Mouse (Mus musculus): Measurements from ENCODE around the gene Zfp276. TPM values are rescaled to one million over a fixed set of nuclear protein-coding genes. Genes with fewer than 3 reads are reported as not detected.
"Not testable (repeated sequence)": the region's sequence is repeated elsewhere in the genome, so short reads cannot be mapped to it uniquely, and the experiment has no call there.

Zfp276 gene
- polyA plus RNA-seq, 1 experiment: 12.1 TPM

DNA sequence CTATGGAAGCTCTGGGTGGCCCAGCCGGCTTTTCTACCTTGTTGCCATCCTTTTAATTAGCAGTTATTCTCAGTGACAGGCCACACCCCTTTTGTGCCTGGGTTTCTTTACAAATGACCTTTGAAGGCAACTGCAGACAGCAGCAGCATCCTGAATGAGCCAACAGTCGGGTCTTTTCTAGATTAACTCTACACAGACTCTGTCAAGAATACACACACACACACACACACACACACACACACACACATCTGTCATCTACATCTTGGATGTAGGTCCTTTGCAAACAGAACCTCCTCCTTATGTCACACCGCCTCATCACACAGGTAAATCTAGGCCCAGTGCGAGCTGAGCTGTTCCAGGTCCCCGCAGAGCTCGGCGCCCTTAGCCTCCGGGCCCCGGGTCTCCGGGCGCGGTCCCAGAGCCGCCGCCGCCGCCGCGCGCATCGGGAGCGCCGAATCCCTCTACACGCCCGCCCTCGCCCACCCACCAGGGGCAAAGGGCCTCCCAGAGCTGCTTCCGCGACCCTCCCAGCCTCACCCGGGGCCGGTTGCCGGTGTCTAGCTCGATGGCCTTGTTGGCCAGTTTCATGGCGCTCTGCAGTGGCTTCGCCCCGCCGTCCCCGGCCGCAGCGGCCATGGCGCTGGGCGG, 420 bp upstream of the Zfp276 start:
- H3K4me3 ChIP-seq: peak overlapping the region; percentile 58
- peak overlapping the region; percentile 60 for H3ac ChIP-seq (ENCODE audit: control insufficient read depth, insufficient read length)
- H3K27me3 ChIP-seq (ENCODE audit: control insufficient read depth, insufficient read depth, insufficient read length): no peaks in the 10 kb centered on the region
- H3K79me2 ChIP-seq (ENCODE audit: control insufficient read depth, insufficient read depth): peaks cover 23% of the 10 kb centered on the region
- no peaks in the 10 kb centered on the region for H3K36me3 ChIP-seq (ENCODE audit: control insufficient read depth, insufficient read depth)
- no peak for TF ChIP-seq REST (IDR thresholded peaks at IDR 0.05; ENCODE audit: insufficient read depth, insufficient read length)
- peak; percentile 62 for TF ChIP-seq POLR2A (IDR thresholded peaks at IDR 0.05; ENCODE audit: insufficient read length, low read depth)
- no peak for TF ChIP-seq MYOD1 (IDR thresholded peaks at IDR 0.05; ENCODE audit: control insufficient read depth in 1 of 3, insufficient read length in 2 of 3, low read depth in 2 of 3)
- peak overlapping the region; percentile 76 for H3K4me2 ChIP-seq (ENCODE audit: low read depth)

DNA sequence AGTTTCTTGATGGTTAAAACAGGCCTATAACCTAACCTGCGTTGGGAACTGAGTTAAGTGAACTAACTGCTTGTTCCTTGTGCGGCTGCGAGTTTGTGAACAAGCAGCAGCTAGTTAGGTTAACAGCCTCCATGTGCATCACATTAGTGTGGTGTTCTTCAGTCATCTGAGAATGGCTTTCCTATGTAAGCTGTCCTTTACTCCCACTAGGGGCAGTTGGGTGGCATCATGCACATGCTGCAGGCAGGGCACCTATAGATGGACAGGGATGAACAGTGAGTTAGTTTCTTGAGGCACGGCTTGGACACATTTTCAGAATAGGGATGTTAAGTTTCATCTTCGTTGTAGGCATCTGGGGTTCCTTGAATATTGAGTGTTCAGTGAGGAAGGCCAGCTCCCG, 1.2 kb downstream of the Zfp276 start:
- peaks cover 9% of the 10 kb centered on the region for H3K36me3 ChIP-seq (ENCODE audit: control insufficient read depth, insufficient read depth)

DNA sequence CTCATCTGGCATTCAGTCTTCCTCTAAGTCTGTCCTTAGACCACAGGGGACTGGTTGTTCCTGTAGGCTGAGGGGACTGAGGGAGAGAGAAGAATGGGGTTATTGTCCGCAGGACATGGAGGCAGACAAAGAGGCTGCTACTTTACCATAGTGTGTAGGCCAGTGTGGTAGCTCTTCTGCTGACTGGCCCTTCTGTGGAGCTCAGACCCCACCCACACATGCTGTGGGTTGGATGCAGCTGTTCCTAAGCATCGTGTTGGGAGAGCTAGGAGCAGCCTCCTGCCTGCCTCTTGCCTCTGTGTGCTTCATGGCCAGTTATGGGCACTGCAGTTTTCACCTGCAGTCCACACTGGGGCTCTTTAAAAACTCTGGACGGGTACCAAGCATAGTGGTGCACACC, 3.1 kb downstream of the Zfp276 start:
- H3K36me3 ChIP-seq (ENCODE audit: control insufficient read depth, insufficient read depth): peaks cover 13% of the 10 kb centered on the region
- H3K79me2 ChIP-seq (ENCODE audit: control insufficient read depth, insufficient read depth): peaks cover 23% of the 10 kb centered on the region
- TF ChIP-seq SRF (IDR thresholded peaks at IDR 0.05; ENCODE audit: control insufficient read depth, insufficient read length, low read depth): peak; percentile 60
- TF ChIP-seq E2F4 (IDR thresholded peaks at IDR 0.05; ENCODE audit: insufficient read depth): no peak
- peak; percentile 6 for TF ChIP-seq TCF12 (IDR thresholded peaks at IDR 0.05; ENCODE audit: insufficient read depth, poor library complexity, severe bottlenecking)
- TF ChIP-seq MYOG (IDR thresholded peaks at IDR 0.05; ENCODE audit: control insufficient read depth in 1 of 3, insufficient read depth in 1 of 3, insufficient read length in 2 of 3, low read depth in 2 of 3): peak; percentile 13 to 91 (median 42)
- TF ChIP-seq CEBPB (IDR thresholded peaks at IDR 0.05; ENCODE audit: insufficient read depth, poor library complexity, severe bottlenecking): no peak
- no peak for TF ChIP-seq USF1 (IDR thresholded peaks at IDR 0.05; ENCODE audit: low read depth)
- TF ChIP-seq MAX (IDR thresholded peaks at IDR 0.05; ENCODE audit: low read depth): no peak
- no peak for TF ChIP-seq TCF3 (IDR thresholded peaks at IDR 0.05; ENCODE audit: insufficient read length, low read depth)
- TF ChIP-seq REST (IDR thresholded peaks at IDR 0.05; ENCODE audit: insufficient read depth, insufficient read length): no peak
- TF ChIP-seq POLR2AphosphoS2 (IDR thresholded peaks at IDR 0.05; ENCODE audit: insufficient read length, low read depth): peak; percentile 4
- TF ChIP-seq POLR2A (IDR thresholded peaks at IDR 0.05; ENCODE audit: insufficient read length, low read depth): no peak
- peak; percentile 56 to 96 (median 96) for TF ChIP-seq MYOD1 (IDR thresholded peaks at IDR 0.05; ENCODE audit: control insufficient read depth in 1 of 3, insufficient read length in 2 of 3, low read depth in 2 of 3)

More for the DNA sequence above, 1.2 kb downstream of the Zfp276 start:
- Histone ChIP-seq H3K4me3 (peak overlapping the region; percentile 58), H3K4me2 (ENCODE audit: low read depth) (peak overlapping the region; percentile 77), H3K27me3 (ENCODE audit: control insufficient read depth, insufficient read depth, insufficient read length) (no peaks in the 10 kb centered on the region), H3K79me2 (ENCODE audit: control insufficient read depth, insufficient read depth) (peaks cover 23% of the 10 kb centered on the region), H3ac (ENCODE audit: control insufficient read depth, insufficient read length) (peak overlapping the region; percentile 60)
- TF ChIP-seq TCF3 (IDR thresholded peaks at IDR 0.05; ENCODE audit: insufficient read length, low read depth) (no peak), TCF12 (IDR thresholded peaks at IDR 0.05; ENCODE audit: insufficient read depth, poor library complexity, severe bottlenecking) (no peak), REST (IDR thresholded peaks at IDR 0.05; ENCODE audit: insufficient read depth, insufficient read length) (no peak), CEBPB (IDR thresholded peaks at IDR 0.05; ENCODE audit: insufficient read depth, poor library complexity, severe bottlenecking) (no peak), E2F4 (IDR thresholded peaks at IDR 0.05; ENCODE audit: insufficient read depth) (no peak), SRF (IDR thresholded peaks at IDR 0.05; ENCODE audit: control insufficient read depth, insufficient read length, low read depth) (no peak), MYOD1 (IDR thresholded peaks at IDR 0.05; ENCODE audit: control insufficient read depth in 1 of 3, insufficient read length in 2 of 3, low read depth in 2 of 3) (no peak)

DNA sequence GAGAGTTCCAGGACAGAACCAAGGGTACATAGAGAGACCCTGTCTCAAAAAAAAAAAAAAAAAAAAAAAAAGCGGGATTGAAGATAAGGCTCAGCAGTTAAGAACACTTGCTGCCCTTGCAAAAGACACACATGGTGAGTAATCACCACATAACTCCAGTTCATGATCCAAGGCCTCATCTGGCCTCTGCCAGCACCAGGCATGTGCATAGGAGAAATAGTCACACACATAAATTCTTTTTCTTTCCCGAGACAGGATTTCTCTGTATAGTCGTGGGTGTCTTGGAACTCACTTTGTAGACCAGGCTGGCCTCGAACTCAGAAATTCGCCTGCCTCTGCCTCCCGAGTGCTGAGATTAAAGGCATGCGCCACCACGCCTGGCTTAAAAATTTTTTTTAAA, 3.6 kb downstream of the Zfp276 start:
- peaks cover 13% of the 10 kb centered on the region for H3K36me3 ChIP-seq (ENCODE audit: control insufficient read depth, insufficient read depth)
- H3K79me2 ChIP-seq (ENCODE audit: control insufficient read depth, insufficient read depth): peaks cover 23% of the 10 kb centered on the region
- not testable (repeated sequence) for H3ac ChIP-seq (ENCODE audit: control insufficient read depth, insufficient read length); H3K4me3 ChIP-seq; H3K27me3 ChIP-seq (ENCODE audit: control insufficient read depth, insufficient read depth, insufficient read length); H3K4me2 ChIP-seq (ENCODE audit: low read depth)

More for the DNA sequence above, 3.1 kb downstream of the Zfp276 start:
- H3K4me2 ChIP-seq (ENCODE audit: low read depth): peak overlapping the region; percentile 45
- no peak overlapping the region for H3K4me3 ChIP-seq
- H3ac ChIP-seq (ENCODE audit: control insufficient read depth, insufficient read length): no peak overlapping the region
- no peaks in the 10 kb centered on the region for H3K27me3 ChIP-seq (ENCODE audit: control insufficient read depth, insufficient read depth, insufficient read length)

DNA sequence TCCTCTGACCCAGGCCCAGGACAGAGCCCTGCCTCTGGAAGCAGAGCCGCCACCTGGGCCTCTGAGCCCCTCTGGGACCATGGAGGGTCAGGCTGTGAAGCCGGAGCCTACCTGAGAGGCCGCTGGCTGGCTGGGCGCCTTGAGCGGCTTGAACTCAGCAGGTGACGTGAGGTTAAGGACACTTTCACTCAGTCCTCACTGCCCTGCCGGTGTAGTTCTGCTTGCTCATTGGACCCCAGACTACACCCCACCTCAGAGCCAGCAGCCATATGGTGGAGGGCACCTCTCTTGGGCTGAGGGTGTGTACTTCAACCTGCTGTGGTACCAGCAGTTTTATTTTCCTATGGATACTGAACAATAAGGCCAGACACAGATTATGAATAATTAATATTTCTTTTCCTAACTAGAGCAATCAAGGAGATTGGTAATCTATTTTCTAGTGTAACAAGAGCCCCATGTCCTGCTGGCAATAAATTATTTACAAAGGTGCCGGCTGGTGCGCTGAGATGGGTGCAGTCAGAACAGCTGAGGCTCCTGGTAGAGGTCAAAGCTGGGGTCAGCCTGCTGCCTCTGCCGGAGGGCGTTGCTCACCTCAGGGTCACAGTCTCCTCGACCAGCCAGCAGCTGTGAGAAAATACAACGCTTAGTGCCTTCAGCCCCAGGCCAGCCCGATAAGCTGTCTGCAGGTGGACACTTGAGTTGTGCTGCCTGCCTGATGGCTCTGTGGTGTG, 14.1 kb downstream of the Zfp276 start:
- Histone ChIP-seq H3K4me2 (ENCODE audit: low read depth) (no peak overlapping the region), H3K36me3 (ENCODE audit: control insufficient read depth, insufficient read depth) (peaks cover 9% of the 10 kb centered on the region), H3K27me3 (ENCODE audit: control insufficient read depth, insufficient read depth, insufficient read length) (no peaks in the 10 kb centered on the region), H3ac (ENCODE audit: control insufficient read depth, insufficient read length) (no peak overlapping the region), H3K79me2 (ENCODE audit: control insufficient read depth, insufficient read depth) (no peaks in the 10 kb centered on the region), H3K4me3 (no peak overlapping the region)
- TF ChIP-seq TCF3 (IDR thresholded peaks at IDR 0.05; ENCODE audit: insufficient read length, low read depth): no peak
- no peak for TF ChIP-seq USF1 (IDR thresholded peaks at IDR 0.05; ENCODE audit: low read depth)
- no peak for TF ChIP-seq CEBPB (IDR thresholded peaks at IDR 0.05; ENCODE audit: insufficient read depth, poor library complexity, severe bottlenecking)
- TF ChIP-seq POLR2AphosphoS2 (IDR thresholded peaks at IDR 0.05; ENCODE audit: insufficient read length, low read depth): peak; percentile 2
- TF ChIP-seq MYOG (IDR thresholded peaks at IDR 0.05; ENCODE audit: control insufficient read depth in 1 of 3, insufficient read depth in 1 of 3, insufficient read length in 2 of 3, low read depth in 2 of 3): peak in 1 of 3 experiments; percentile 28

Data from myocyte (in vitro differentiated cells).